Mouse (Mus musculus) spleen, adult 12 weeks (tissue): ENCODE results near the gene Parp12.

Experiments used
- DNase-seq: peaks from one replicate; pipeline ENCODE4 v3.0.0; 2022; ENCODE audit warnings: low spot score

Gene Parp12

DNA sequence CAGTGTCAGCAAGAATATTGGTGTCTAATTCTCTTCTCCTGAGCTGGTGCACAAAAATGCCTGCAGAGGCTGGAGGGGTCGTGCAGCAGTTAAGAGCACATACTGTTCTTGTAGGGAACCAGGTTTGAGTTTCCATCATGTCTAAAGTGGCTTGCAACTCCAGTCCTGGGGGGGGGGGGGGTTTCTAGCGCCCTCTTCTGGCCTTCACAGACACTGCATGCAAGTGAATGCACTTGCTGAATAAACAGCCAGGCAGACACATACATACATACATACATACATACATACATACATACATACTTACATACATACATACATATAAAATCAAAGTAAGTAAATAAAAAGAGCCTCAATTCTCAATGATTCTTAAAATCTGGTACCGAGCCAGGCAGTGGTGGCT is 59.8 kb downstream of the Parp12 start:
- no peak for DNase-seq

DNA sequence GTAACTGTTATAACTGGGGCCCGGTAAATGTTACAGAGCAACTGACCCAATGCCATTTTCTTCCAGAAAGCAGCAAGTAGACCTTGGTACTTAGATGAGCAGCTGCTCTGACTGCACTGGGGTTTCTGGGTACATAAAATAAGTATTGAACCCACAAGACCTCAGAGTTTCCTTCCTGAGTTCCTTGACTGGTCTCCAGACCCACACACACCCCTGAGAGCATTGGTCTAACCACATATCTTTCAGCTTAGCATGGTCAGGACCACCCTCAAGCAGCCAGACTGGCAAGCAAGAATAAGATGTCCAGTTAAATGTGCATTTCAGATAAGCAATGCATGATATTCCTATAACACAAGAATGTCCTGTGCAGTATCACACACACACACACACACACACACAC is 61.0 kb downstream of the Parp12 start:
- no peak for DNase-seq

DNA sequence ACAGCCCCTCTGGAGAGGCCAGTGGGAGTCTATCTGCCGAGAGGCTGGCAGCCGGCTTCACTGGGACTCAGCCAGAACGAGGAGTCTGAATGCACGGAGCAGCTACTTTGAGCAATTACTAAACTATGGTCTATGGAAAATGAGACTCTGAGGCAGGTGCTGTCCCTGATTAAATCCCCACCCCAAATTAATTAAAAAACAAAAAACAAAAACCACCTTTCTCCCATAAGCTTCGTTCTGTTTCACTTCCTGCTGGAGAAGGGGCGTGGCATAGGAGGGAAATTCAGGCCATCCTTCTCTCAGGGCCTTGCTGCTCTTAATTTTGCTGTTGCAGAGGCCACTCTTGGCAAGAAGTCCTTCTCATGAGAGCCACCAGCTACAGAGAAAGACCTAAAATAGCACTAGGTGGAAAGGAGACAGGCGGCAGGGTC is 62.3 kb downstream of the Parp12 start:
- no peak for DNase-seq

DNA sequence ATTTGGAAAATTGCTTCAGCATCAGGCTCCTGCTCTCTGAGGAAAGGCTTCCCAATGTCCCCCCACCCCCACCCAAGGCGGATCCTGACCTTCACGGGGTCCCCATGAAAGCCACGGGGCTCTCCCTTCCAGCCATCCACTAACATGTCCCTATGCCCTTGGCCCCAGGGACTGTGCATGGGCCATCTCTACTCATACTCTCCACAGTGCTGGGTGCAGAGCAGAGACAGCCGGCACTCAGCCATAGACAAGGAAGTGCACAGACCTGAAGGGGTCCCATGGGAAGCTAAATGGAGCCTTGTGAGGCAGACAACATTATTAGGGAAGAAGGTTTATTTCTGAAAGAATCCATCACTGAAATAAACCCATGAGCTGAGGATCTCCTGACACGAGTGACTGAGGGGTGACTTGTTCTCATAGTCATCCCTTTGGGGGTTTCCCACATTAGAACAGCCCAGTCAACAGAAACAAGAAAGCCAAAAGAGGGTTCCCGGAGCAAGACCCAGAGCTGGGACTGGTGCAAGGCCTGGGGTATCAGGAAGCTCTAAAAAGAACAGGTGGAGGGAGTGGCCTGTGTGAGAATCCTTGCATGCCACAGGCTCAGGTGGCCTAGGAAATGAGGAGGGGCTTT is 63.2 kb downstream of the Parp12 start:
- DNase-seq: no peak

DNA sequence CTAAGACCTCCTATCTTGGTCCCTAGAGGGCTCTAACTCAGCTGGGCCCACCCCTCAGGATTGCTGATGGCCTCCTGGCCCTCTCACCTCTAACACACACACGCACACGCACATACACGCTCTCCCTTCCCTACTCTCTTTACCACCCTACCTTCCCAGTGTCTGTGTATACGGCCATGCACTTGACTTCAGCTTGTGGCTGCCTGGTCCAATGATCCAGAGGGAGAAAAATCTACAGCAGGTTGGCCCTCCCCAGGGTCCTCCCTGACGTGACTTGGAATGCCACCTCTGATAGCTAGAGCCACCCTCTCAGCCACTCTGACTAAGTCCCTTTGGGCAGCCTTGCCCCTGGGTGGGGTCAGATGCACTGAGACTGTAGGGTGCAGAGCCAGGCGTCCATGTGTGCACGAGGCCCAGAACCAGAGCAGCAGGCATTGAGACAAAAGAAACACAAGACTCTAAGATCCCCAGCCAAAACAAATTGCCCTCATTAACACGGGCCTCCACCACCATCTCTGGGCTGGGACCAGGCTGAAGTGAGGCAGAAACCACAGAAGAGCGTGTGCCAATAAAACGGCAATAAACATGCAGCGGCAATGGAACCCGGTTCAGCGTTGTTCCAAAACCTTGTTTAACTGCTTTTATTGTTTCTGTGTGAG is 63.8 kb downstream of the Parp12 start:
- DNase-seq: no peak

DNA sequence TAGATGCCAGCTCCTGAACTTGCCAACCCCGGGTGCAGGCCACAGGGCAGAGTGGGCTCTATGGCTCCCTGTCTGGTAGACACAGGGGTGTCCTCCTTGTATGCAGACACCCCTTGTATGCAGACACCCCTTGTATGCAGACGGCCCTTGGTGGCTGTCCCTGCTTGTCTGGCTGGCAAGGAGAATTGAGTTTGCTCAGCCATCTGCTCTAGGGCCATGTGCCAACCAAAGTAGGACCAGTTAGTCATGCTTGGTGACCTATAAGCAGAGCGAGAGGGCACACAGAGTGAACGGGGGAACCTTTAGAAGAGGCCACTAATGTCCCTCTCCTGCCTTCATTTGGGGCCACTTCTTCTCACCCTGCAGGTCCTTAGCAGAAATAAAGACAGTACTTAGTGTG is 65.5 kb downstream of the Parp12 start:
- no peak for DNase-seq

DNA sequence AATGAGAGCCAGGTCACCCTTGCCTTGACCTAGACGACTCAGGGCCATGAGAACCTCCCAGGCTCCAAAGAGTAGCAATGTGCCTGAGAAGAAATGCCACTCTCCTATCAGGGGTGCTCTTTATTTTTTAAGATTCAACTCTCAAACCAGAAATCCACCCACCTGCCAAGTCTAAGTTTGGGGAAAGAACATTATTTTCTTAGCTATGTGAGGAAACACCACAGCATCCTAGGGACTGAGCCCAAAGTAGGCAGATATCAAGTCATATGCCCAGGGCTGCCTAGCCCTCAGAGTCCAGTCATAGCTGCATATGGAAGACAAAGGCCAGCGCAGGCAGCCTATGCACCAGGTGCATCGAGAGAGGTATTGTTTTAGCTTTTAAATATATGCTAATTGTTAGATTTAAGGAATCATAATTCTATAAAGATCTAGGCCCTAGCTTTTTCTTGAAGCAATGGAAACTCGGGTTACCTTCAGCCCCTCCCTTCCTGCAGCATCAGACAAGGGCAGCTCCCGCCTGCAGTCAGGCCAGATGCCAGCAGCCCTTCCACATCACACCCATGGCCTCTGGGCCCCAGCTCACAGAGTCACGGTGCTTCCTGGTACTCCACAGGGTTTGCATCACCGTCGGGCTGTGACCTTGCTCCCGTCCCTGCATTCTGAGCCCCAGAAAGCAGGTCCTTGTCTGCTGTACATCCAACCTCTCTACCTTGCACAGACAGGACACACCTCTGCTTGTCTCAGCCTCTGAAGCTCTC is 66.2 kb downstream of the Parp12 start:
- no peak for DNase-seq

DNA sequence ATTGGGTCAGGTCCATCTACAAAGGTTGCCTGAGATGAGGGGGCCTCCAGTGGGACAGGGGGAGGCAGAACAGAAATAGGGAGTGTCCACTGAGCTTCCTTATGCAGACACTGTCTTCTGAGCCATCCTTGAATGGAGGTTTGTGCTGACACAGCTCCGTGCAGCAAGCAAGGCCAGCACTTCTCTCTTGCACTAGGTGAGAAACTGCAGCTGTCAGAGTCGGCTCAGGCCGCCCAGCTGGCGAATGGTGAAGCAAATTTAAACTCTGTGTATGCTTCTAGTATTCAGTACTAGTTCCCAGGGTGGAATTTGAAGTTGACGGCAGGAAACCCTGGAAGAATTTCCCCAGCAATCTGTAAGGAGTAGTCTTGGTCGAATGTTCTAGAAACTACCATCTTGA is 67.3 kb downstream of the Parp12 start:
- DNase-seq: no peak

DNA sequence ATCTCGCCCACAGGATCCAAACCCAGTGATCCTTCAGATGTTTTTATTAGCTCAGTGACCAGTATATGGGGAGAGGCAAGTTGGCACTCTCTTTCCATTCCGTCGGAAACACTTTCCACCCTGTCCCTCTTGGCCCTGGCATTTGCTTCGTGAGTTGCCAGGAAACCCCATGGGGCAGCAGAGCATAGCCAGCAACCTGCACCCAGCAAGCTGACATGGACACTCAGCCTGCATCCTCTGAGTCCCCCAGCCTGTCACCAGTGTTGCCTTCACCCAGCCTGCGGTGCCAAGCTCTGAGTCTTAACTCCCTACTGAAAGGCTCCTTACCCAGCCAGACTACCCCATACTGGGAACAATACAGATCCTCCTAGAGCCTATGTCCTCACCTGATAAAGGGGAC is 69.0 kb downstream of the Parp12 start:
- DNase-seq: no peak

DNA sequence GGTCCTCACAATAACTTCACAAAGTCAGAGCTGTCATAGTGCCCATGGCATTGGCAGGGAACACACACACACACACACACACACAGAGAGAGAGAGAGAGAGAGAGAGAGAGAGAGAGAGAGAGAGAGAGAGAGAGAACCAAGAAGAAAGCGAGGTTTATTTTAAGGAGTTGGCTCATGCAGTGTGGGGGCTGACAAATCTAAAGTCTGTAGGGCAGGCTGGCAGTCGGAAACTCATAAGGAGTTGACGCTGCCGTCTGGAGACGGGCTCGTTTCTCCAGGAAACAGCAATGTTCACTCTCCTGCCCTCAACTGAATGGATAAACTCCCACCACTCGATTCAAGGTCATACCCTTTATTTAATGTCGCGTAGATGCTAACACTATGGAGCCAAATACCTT is 77.7 kb downstream of the Parp12 start:
- no peak for DNase-seq
